ENCODE assay signal across 1 mouse cellular context in genomic region chr11:67112851-67113202, GRCm38 (mm10).
A peak's percentile ranks its signal among the peaks of the same experiment; 100 is the strongest.
TF ChIP-seq lines count a peak whose summit lies in the region.

No protein-coding gene starts in this region.

TF ChIP-seq in CH12.LX, 34 proteins besides CTCF, POLR2A, EP300 and RAD21 (continued from another document):
- TF ChIP-seq MYC (IDR thresholded peaks at IDR 0.05; ENCODE audit: low read depth, low read length) (peak; percentile 81), ELF1 (IDR thresholded peaks at IDR 0.05; ENCODE audit: low read depth, low read length) (peak; percentile 39; the same call in 1 of the 2 replicates)
TF ChIP-seq in CH12.LX: peak in this region for 14.
